Mouse (Mus musculus): ENCODE measurements around the gene Lrpap1. TPM values are rescaled to one million over a fixed set of nuclear protein-coding genes. Genes with fewer than 3 reads are reported as not detected.
A peak's percentile ranks its signal among the peaks of the same experiment; 100 is the strongest.

Gene Lrpap1
- polyA plus RNA-seq, 1 experiment from 2014 or later = 92.4 TPM

DNA sequence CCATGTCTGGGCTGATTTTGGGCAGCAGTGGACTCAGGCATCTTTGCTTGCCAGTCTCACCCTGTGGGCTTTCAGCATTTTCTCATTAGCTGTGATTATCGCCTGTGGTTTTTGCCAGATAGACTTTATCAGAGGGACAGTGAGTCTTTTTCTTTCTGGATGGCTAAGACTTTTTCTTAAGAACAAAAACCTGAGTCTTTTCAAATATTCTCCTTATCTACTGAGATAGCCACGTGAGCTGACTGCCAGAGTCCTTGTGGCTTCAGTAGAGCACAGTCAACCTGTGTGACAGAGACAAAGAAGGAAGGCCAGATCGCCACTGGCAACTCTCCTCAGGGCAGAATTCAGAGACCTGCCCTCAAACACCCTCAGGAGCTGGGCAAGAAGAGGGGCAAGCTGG, 12.1 kb upstream of the Lrpap1 start:
- Histone ChIP-seq H3K27me3 (peaks cover 3% of the 10 kb centered on the region; the same call in 1 of the 2 replicates), H3K4me2 (no peak overlapping the region)
- 52% methylated on average over 3 of the region's 3 CpGs for WGBS

DNA sequence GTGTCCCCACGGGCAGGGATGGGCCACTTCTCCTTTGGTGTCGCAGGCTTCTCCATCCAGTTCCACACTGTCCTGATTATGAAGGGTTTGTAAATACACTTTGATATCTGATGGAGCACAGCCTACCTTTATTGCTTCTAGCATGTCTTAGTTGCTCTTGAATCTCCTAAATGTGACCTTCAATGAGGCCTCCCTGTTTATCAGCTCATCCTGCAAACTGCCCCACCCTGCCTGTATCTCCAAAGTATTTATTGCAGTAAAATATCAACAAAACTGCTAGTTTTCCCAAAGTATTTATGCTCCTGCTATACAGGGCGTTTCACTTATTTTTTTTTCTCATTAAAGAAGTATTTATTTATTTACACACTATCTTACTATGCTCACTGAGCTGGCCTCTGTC, 10.4 kb upstream of the Lrpap1 start:
- Histone ChIP-seq H3K27ac (no peak overlapping the region), H3K9ac (no peak overlapping the region), H3K36me3 (no peaks in the 10 kb centered on the region), H3K4me3 (no peak overlapping the region), H3K4me2 (no peak overlapping the region), H3K4me1 (replicated peaks) (peaks cover 16% of the 10 kb centered on the region), H3K27me3 (peaks cover 3% of the 10 kb centered on the region; the same call in 1 of the 2 replicates), H3K9me3 (replicated peaks) (no peaks in the 10 kb centered on the region)
- no peak for ATAC-seq (replicated peaks; ENCODE audit: insufficient number of reproducible peaks, insufficient read depth, low FRiP score, low read depth)
- 75% methylated on average over 3 of the region's 3 CpGs for WGBS

More for the DNA sequence above, 12.1 kb upstream of the Lrpap1 start:
- Histone ChIP-seq H3K9ac (no peak overlapping the region), H3K4me3 (no peak overlapping the region), H3K9me3 (replicated peaks) (no peaks in the 10 kb centered on the region), H3K36me3 (no peaks in the 10 kb centered on the region), H3K27ac (no peak overlapping the region), H3K4me1 (replicated peaks) (peaks cover 16% of the 10 kb centered on the region)
- no peak for ATAC-seq (replicated peaks; ENCODE audit: insufficient number of reproducible peaks, insufficient read depth, low FRiP score, low read depth)

DNA sequence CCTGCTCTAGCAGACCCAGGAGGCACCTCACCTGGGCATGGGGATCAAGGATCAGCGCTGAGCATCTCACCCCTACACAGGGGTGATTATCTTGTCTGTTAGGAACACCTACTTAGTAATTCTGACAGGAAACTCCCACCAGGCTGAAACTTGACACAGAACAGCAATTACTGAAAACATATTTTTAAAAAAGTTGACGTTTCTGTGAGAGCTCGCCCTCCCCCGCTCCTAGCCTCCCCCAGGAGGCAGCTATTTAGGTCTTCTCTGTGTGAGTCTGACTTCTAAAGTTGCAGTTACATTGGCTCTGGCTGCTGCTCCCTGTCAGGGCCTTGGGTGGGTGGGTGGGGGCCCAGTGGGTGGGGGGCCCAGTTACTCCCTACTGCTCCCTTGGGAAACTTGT, 6.9 kb upstream of the Lrpap1 start:
- 57% methylated on average over 4 of the region's 4 CpGs for WGBS
- peaks cover 4% of the 10 kb centered on the region; the same call in 1 of the 2 replicates for H3K4me1 ChIP-seq (replicated peaks)
- H3K4me3 ChIP-seq = no peak overlapping the region
- no peaks in the 10 kb centered on the region for H3K36me3 ChIP-seq
- ATAC-seq (replicated peaks; ENCODE audit: insufficient number of reproducible peaks, insufficient read depth, low FRiP score, low read depth) = no peak
- no peak overlapping the region for H3K4me2 ChIP-seq
- H3K27me3 ChIP-seq = peaks cover 6% of the 10 kb centered on the region
- H3K9me3 ChIP-seq (replicated peaks) = no peaks in the 10 kb centered on the region
- H3K9ac ChIP-seq = no peak overlapping the region
- no peak overlapping the region for H3K27ac ChIP-seq

DNA sequence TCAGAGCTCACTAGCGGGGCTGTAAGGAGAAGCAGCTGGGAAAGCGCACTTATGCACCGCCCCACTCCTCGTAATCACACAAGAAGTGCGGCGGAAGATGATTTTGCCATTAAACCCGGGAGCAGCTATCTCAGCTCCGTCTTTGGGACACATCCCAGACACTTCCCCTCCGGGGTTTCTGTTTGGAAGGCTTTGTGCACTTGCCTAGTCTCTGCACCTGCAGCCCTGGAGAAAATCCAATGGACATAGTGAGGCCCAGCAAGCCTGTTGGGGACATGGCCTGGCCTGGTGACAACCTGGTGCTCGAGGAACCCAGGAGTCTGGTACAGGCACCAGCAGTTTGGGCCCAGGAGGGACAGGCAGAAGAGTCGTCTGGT, 344 bp upstream of the Lrpap1 start:
- ATAC-seq (replicated peaks; ENCODE audit: insufficient number of reproducible peaks, insufficient read depth, low FRiP score, low read depth) = peak; percentile 60
- 8% methylated on average over 11 of the region's 11 CpGs for WGBS
- Histone ChIP-seq H3K27ac (peak overlapping the region; percentile 72), H3K9ac (peak overlapping the region; percentile 77), H3K27me3 (peaks cover 4% of the 10 kb centered on the region), H3K4me3 (peak overlapping the region; percentile 74), H3K4me2 (peak overlapping the region; percentile 84), H3K36me3 (peaks cover 17% of the 10 kb centered on the region), H3K9me3 (replicated peaks) (no peaks in the 10 kb centered on the region), H3K4me1 (replicated peaks) (peaks cover 25% of the 10 kb centered on the region)

DNA sequence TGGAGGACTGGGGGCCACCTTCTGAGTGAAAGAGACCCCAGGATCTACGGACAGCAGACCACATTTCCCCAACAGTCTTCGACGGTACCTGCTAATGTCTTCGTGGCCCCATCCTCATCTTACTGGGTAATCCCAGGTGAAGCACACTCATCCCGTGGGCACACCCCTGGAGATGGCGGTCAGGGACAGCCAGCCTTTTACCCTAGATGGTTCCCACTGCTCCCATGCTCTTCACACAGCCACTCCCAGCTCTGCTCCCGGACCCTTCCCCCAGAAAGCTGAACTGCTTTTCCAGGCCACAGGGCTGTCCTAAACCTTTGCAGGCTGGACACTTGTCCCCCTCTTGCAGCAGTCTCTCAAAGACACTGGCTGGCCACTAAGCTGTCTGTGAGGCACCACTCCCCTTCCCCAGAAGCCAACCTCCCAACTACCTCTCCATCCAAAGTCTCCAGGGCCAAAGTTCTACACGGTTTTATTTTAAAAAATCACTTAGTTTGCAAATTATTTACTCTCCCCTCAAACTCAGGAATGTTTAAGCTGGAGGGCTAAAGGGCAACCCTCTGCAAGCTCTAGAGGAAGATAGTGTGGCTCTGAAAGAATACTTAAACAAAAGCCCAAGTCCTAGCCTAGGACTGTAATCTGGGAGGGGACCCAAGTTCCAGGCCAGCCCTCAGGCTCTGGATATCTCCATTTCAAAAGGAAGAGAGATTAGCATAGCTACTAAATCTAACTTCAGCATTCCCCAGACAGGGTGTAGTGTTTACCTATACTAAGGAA, 1.2 kb downstream of the Lrpap1 start:
- peaks cover 27% of the 10 kb centered on the region for H3K36me3 ChIP-seq
- peak overlapping the region; percentile 74 for H3K4me3 ChIP-seq
- H3K9me3 ChIP-seq (replicated peaks) = no peaks in the 10 kb centered on the region
- no peak overlapping the region for H3K27ac ChIP-seq
- H3K4me2 ChIP-seq = peak overlapping the region; percentile 84
- no peak for ATAC-seq (replicated peaks; ENCODE audit: insufficient number of reproducible peaks, insufficient read depth, low FRiP score, low read depth)
- H3K4me1 ChIP-seq (replicated peaks) = peaks cover 25% of the 10 kb centered on the region
- 60% methylated on average over 8 of the region's 8 CpGs for WGBS
- H3K9ac ChIP-seq = peak overlapping the region; percentile 77
- H3K27me3 ChIP-seq = peaks cover 4% of the 10 kb centered on the region; the same call in 1 of the 2 replicates

DNA sequence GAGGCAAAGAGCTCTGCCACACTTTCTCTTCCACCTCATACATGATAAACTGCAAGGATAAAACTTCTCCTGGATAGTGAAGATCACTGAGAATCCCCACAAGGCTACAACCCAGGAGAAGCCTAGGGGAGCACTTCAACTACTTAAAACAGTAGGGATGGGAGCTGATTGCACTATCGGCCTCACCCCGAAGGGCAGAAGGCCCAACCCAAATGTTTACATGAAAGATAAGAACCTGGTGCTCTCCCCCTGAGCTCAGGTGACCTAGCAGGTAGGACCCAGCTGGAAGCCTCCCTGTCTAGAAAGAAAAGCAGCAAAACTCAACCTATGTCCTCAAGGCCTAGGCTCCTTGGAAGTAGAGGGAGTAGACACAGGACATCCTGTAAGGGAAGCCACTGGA, 2.0 kb downstream of the Lrpap1 start:
- no peak overlapping the region for H3K9ac ChIP-seq
- peaks cover 25% of the 10 kb centered on the region for H3K4me1 ChIP-seq (replicated peaks)
- WGBS = 44% methylated on average over 2 of the region's 2 CpGs
- no peaks in the 10 kb centered on the region for H3K9me3 ChIP-seq (replicated peaks)
- H3K36me3 ChIP-seq = peaks cover 34% of the 10 kb centered on the region
- H3K27me3 ChIP-seq = peaks cover 4% of the 10 kb centered on the region; the same call in 1 of the 2 replicates
- no peak for ATAC-seq (replicated peaks; ENCODE audit: insufficient number of reproducible peaks, insufficient read depth, low FRiP score, low read depth)
- H3K4me2 ChIP-seq = peak overlapping the region; percentile 84
- no peak overlapping the region for H3K27ac ChIP-seq
- H3K4me3 ChIP-seq = peak overlapping the region; percentile 74; the same call in 1 of the 2 replicates

DNA sequence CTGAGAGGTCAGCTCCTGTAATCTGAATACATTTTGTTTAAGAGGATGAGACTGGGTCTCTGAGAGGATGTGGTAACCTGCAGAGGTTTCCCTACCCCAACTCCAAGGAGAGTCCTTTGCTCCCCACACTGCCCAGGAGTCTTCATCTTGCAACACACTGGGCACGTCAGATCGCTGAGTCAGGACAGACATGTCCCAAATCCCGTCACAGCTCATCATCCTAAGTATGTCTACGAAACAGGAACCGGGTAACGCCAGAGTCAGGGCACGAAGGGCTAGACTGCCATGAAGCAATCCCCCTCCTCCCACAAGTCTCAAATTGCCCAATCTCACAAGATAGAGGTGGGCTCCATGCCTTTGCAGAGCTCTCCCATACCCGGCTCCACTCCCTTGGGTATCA, 2.5 kb downstream of the Lrpap1 start:
- no peaks in the 10 kb centered on the region for H3K9me3 ChIP-seq (replicated peaks)
- H3K27me3 ChIP-seq = peaks cover 4% of the 10 kb centered on the region; the same call in 1 of the 2 replicates
- peaks cover 25% of the 10 kb centered on the region for H3K4me1 ChIP-seq (replicated peaks)
- no peak overlapping the region for H3K9ac ChIP-seq
- H3K4me3 ChIP-seq = no peak overlapping the region
- H3K27ac ChIP-seq = no peak overlapping the region
- peaks cover 39% of the 10 kb centered on the region for H3K36me3 ChIP-seq
- H3K4me2 ChIP-seq = no peak overlapping the region
- ATAC-seq (replicated peaks; ENCODE audit: insufficient number of reproducible peaks, insufficient read depth, low FRiP score, low read depth) = no peak
- 81% methylated on average over 8 of the region's 8 CpGs for WGBS

DNA sequence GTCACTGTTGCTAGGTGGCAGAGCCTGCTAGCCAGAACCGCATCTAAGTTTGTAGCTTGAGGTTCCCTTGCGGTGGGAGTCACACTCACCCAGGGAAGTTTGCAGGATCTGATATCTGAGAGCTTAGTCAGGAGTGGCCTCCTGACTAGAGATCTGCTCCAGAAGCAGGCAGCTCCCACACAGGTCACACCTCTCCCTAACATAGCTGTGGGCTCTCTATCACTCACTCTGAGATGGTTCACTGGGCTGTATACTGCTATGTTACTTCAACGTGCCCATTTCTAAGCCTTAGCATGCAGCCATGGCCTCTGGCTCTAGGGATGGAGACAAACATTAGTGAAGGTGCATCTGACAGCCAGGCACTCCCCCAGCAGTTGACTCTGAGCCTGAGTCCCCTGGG, 13.9 kb downstream of the Lrpap1 start:
- Histone ChIP-seq H3K4me3 (no peak overlapping the region), H3K36me3 (peaks cover 47% of the 10 kb centered on the region), H3K27me3 (no peaks in the 10 kb centered on the region), H3K4me2 (no peak overlapping the region), H3K9me3 (replicated peaks) (no peaks in the 10 kb centered on the region), H3K9ac (no peak overlapping the region), H3K4me1 (replicated peaks) (no peaks in the 10 kb centered on the region), H3K27ac (no peak overlapping the region)
- no peak for ATAC-seq (replicated peaks; ENCODE audit: insufficient number of reproducible peaks, insufficient read depth, low FRiP score, low read depth)
- WGBS = 73% methylated on average over 3 of the region's 3 CpGs

DNA sequence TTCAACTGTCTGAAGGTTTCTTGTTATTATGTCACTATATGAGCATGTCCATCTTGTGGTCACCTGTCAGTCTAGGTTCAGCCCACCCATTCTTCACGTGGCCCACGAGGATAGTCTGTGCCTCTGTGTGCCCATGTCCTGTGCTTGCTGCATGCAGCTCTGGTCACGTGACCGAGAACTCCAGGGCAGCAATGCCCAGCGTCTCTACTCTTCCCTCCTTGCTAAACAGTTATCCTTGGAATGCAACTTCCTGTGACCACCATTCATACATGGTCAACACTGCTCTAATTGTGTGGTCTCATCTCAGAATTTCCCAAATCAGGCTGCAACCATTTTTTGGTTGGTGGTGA, 16.0 kb downstream of the Lrpap1 start:
- Histone ChIP-seq H3K27ac (no peak overlapping the region), H3K4me1 (replicated peaks) (no peaks in the 10 kb centered on the region), H3K36me3 (peaks cover 26% of the 10 kb centered on the region), H3K27me3 (0 out of 2 replicates have a peak, but pooled peaks cover 2% of the 10 kb centered on the region), H3K9me3 (replicated peaks) (no peaks in the 10 kb centered on the region), H3K4me2 (no peak overlapping the region), H3K4me3 (no peak overlapping the region), H3K9ac (no peak overlapping the region)
- no peak for ATAC-seq (replicated peaks; ENCODE audit: insufficient number of reproducible peaks, insufficient read depth, low FRiP score, low read depth)
- WGBS = 73% methylated on average over 5 of the region's 5 CpGs

DNA sequence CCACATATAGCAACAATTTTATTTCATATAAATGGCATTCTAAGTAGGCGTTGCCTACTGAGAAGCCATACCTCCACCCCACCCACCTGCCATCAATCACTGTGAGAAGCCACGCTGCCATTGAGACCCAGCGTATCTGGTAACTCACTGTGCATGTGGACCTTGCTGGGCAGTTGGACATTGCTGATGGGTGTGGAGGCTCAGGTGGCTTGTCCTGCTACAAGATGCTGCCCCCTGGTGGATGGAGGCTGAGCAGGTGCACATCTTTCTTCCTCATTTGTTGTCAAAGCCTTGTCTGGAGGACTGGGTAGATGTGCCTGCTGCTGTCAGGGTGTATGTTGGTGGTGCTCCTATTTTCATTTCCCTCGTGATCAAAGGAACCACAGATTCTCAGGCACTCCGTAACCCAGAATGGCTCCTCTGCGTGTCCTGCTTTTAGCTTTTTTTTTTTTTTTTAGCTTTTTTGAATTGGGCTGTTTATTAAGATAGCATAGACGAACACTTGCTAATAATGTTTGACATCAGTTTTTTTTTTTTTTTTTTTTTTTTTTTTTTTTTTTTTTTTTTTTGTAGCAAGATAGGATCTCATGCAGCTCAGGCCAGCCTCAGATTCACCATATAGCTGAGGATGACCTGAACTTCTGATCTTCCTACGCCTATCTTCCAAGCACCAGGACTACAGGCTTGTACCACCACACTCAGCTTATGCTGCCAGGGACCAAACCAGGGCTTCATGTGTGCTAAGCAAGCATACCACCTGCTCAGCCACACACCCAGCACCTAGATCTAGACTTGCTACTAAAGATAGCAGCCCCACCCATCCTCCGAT, 16.6 kb downstream of the Lrpap1 start:
- no peaks in the 10 kb centered on the region for H3K9me3 ChIP-seq (replicated peaks)
- H3K4me1 ChIP-seq (replicated peaks) = no peaks in the 10 kb centered on the region
- ATAC-seq (replicated peaks; ENCODE audit: insufficient number of reproducible peaks, insufficient read depth, low FRiP score, low read depth) = no peak
- H3K4me2 ChIP-seq = no peak overlapping the region
- peaks cover 23% of the 10 kb centered on the region for H3K36me3 ChIP-seq
- 63% methylated on average over 9 of the region's 9 CpGs for WGBS
- 0 out of 2 replicates have a peak, but pooled peaks cover 3% of the 10 kb centered on the region for H3K27me3 ChIP-seq
- no peak overlapping the region for H3K9ac ChIP-seq
- H3K4me3 ChIP-seq = no peak overlapping the region
- H3K27ac ChIP-seq = no peak overlapping the region

DNA sequence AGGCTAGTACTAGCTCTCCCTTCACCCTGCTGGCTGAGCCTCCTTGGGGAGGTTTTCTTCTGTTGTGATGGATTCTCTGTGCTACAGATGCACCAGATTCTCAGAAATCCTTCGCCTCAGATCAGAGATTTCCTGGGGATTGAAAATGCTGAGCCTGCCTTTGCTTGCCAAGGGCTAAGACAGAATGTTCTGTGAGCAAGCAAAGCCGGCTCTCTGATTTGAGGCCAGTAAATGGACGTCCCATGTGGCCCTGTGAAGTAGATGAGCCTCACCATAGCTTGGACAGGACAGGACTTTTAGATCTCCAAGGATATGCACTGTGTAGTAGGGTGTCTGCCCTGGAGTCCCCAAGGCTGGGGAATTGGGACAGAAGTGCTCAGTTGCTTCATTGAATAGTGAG, 20.7 kb downstream of the Lrpap1 start:
- H3K36me3 ChIP-seq = no peaks in the 10 kb centered on the region
- H3K9ac ChIP-seq = no peak overlapping the region
- 0 out of 2 replicates have a peak, but pooled peaks cover 4% of the 10 kb centered on the region for H3K27me3 ChIP-seq
- WGBS = 70% methylated on average over 3 of the region's 3 CpGs
- H3K4me3 ChIP-seq = no peak overlapping the region
- no peaks in the 10 kb centered on the region for H3K9me3 ChIP-seq (replicated peaks)
- peaks cover 3% of the 10 kb centered on the region; the same call in 1 of the 2 replicates for H3K4me1 ChIP-seq (replicated peaks)
- ATAC-seq (replicated peaks; ENCODE audit: insufficient number of reproducible peaks, insufficient read depth, low FRiP score, low read depth) = no peak
- H3K27ac ChIP-seq = no peak overlapping the region
- no peak overlapping the region for H3K4me2 ChIP-seq

Measured in heart, embryonic 15.5 days (tissue).